Mouse (Mus musculus): Measurements from ENCODE around the gene Mark4.

GRCm38 (mm10) chr7:19456628-19457027 is 2.0 kb downstream of the Mark4 start:
- TF ChIP-seq CTCF (IDR thresholded peaks at IDR 0.05; ENCODE audit: low read depth), result no peak
- no peak for TF ChIP-seq EP300 (IDR thresholded peaks at IDR 0.05; ENCODE audit: low read depth)
